In genomic region chr4:139977308-139977781, GRCm38 (mm10) we compare ENCODE assay signal across 12 mouse cellular contexts. TPM values are rescaled to one million over a fixed set of nuclear protein-coding genes. Genes with fewer than 3 reads are reported as not detected.
A peak's percentile ranks its signal among the peaks of the same experiment; 100 is the strongest.
DNase-seq lines count a peak whose midpoint lies in the region; ATAC-seq and TF ChIP-seq lines count a peak whose summit lies in the region.
"Had no signal": no experiment of that assay in that cellular context is flagged by ENCODE, and none has a peak within 500 bp of the region (broad histone marks: within the 10 kb centered on the region; RNA-seq: fewer than 3 reads in every experiment).

No protein-coding gene starts in this region.

- no peaks in the 10 kb centered on the region for H3K9me3 ChIP-seq in lung, embryonic 15.5 days
- H3K9me3 ChIP-seq: heart, embryonic 13.5 days had no signal

- 22% methylated on average over 5 of the region's 5 CpGs for WGBS in lung, embryonic 15.5 days

- no peak overlapping the region for H3K4me2 ChIP-seq in lung, embryonic 15.5 days
- H3K4me2 ChIP-seq: heart, embryonic 13.5 days had no signal

- H3K27me3 ChIP-seq in lung, embryonic 15.5 days, result no peaks in the 10 kb centered on the region

- no peak overlapping the region for H3K9ac ChIP-seq in lung, embryonic 15.5 days
- H3K9ac ChIP-seq: heart, embryonic 13.5 days had no signal

- DNase-seq in heart, adult 11 months, result peak; percentile 70
- DNase-seq in heart, adult 9 months (ENCODE audit: low spot score in 2 of 2), result no peak
- DNase-seq in ovary, adult 18-20 months (ENCODE audit: low spot score), result peak; percentile 26
- no peak for DNase-seq in ovary, postnatal 10 days (ENCODE audit: low spot score)
- DNase-seq in gastrocnemius, adult 2 months, result no peak
- DNase-seq in left cerebral cortex, postnatal 25 days (ENCODE audit: low spot score in 2 of 2), result no peak
- DNase-seq in thymus, postnatal 14 days, result no peak
- DNase-seq: B cell, adult 2 months had no signal

- ATAC-seq in lung, embryonic 15.5 days (ENCODE audit: borderline replicate concordance, extremely low read depth, low FRiP score, low TSS enrichment), result 0 out of 2 replicates have a peak, but pooled peaks have one; percentile 36

- H3K36me3 ChIP-seq in lung, embryonic 15.5 days, result no peaks in the 10 kb centered on the region
- H3K36me3 ChIP-seq: heart, embryonic 13.5 days had no signal

- peak overlapping the region; percentile 63 for H3K27ac ChIP-seq in lung, embryonic 15.5 days
- H3K27ac ChIP-seq in gastrocnemius, adult 2 months, result no peak overlapping the region
- H3K27ac ChIP-seq: heart, embryonic 13.5 days; layer of hippocampus, adult 2 months had no signal

- intact Hi-C loops in gastrocnemius, adult 2 months (cut with DNase I), result no loop called here
- intact Hi-C loops in left cerebral cortex, postnatal 25 days (cut with DNase I), result no loop called here

- TF ChIP-seq CTCF in gastrocnemius, adult 2 months (IDR thresholded peaks at IDR 0.05), result no peak

- no peak overlapping the region for H3K4me3 ChIP-seq in lung, embryonic 15.5 days
- no peak overlapping the region for H3K4me3 ChIP-seq in gastrocnemius, adult 2 months
- H3K4me3 ChIP-seq: heart, embryonic 13.5 days; layer of hippocampus, adult 2 months; myocyte had no signal

- peaks cover 37% of the 10 kb centered on the region for H3K4me1 ChIP-seq in lung, embryonic 15.5 days

RNA-seq across cellular contexts. Expression of gene Klhdc7a, which starts 9.5 kb away (rescaled TPM):
- 0.83 and 1.1 TPM in 2 replicates for polyA plus RNA-seq in lung, embryonic 15.5 days (2015; fragmentation: Nextera tagmentation; extraction: Ambion mirVana)
- under 1 TPM in 1 of 2 experiments, not detected in 1; 0.22 TPM for total RNA-seq in gastrocnemius, adult 2 months (2021)
- 1 to 10 TPM; 7.7 to 8.1 TPM for total RNA-seq in left cerebral cortex, postnatal 25 days (2021)
- polyA plus RNA-seq: myocyte had no signal

Comparison
In these comparisons a context has a peak if more than half of its experiments do, and no peak if none do; other contexts are left out.
1. DNase-seq: peak in heart, adult 11 months (single experiment) and ovary, adult 18-20 months (single experiment); none in heart, adult 9 months (0 of 2), ovary, postnatal 10 days (single experiment), gastrocnemius, adult 2 months (single experiment), left cerebral cortex, postnatal 25 days (0 of 2) and thymus, postnatal 14 days (single experiment).
2. RNA of gene Klhdc7a, which starts 9.5 kb away (total RNA-seq): 7.7 to 8.1 TPM in left cerebral cortex, postnatal 25 days; 0.22 TPM in gastrocnemius, adult 2 months; every median in the first group is over 4 times any median in the second.